Mouse (Mus musculus) myocyte (in vitro differentiated cells): ENCODE data around the gene Sgsm1.

Source experiments
- CEBPB ChIP-seq: IDR thresholded peaks from 2 replicates; pipeline ENCODE4 v1.6.1; 2011; ENCODE audit warnings: mild to moderate bottlenecking, moderate library complexity; ENCODE audit not compliant: poor library complexity, insufficient read depth, severe bottlenecking
- E2F4 ChIP-seq: IDR thresholded peaks from one replicate; pipeline ENCODE4 v1.6.1; 2011; ENCODE audit warnings: mild to moderate bottlenecking, control low read depth, moderate library complexity; ENCODE audit not compliant: insufficient read depth
- MAX ChIP-seq: IDR thresholded peaks from one replicate; pipeline ENCODE4 v1.6.1; 2011; ENCODE audit warnings: low read depth, mild to moderate bottlenecking, control low read depth
- MYOD1 ChIP-seq, 3 experiments: IDR thresholded peaks; one replicate each; pipeline ENCODE4 v1.6.1; 2011; ENCODE audit warnings: control low read depth in 2 of 3, low read depth in 2 of 3, mild to moderate bottlenecking in 2 of 3, moderate library complexity in 1 of 3; ENCODE audit not compliant: insufficient read length in 2 of 3, control insufficient read depth in 1 of 3
- MYOG ChIP-seq, 3 experiments: IDR thresholded peaks; one replicate each; pipeline ENCODE4 v1.6.1; 2011; ENCODE audit warnings: control low read depth in 2 of 3, low read depth in 2 of 3, mild to moderate bottlenecking in 2 of 3; ENCODE audit not compliant: insufficient read length in 2 of 3, control insufficient read depth in 1 of 3, insufficient read depth in 1 of 3
- POLR2A ChIP-seq: IDR thresholded peaks from one replicate; pipeline ENCODE4 v1.6.1; 2011; ENCODE audit warnings: low read depth, mild to moderate bottlenecking, control low read depth, moderate library complexity; ENCODE audit not compliant: insufficient read length
- POLR2AphosphoS2 ChIP-seq: IDR thresholded peaks from one replicate; pipeline ENCODE4 v1.6.1; 2011; ENCODE audit warnings: low read depth, control low read depth; ENCODE audit not compliant: insufficient read length
- SRF ChIP-seq: IDR thresholded peaks from one replicate; pipeline ENCODE4 v1.6.1; 2011; ENCODE audit warnings: low read depth; ENCODE audit not compliant: control insufficient read depth, insufficient read length
- TCF12 ChIP-seq: IDR thresholded peaks from one replicate; pipeline ENCODE4 v1.6.1; 2011; ENCODE audit warnings: mild to moderate bottlenecking, control low read depth; ENCODE audit not compliant: poor library complexity, insufficient read depth, severe bottlenecking
- TCF3 ChIP-seq: IDR thresholded peaks from one replicate; pipeline ENCODE4 v1.6.1; 2011; ENCODE audit warnings: low read depth, control low read depth; ENCODE audit not compliant: insufficient read length
- USF1 ChIP-seq: IDR thresholded peaks from one replicate; pipeline ENCODE4 v1.6.1; 2011; ENCODE audit warnings: low read depth, mild to moderate bottlenecking, control low read depth, moderate library complexity

GRCm38 (mm10) chr5:113357656-113358055 is 47.1 kb upstream of the Sgsm1 start:
- TF ChIP-seq E2F4 (no peak), POLR2A (no peak), MAX (no peak), TCF3 (no peak), POLR2AphosphoS2 (no peak), MYOG (IDR thresholded peaks at IDR 0.05; ENCODE audit: control insufficient read depth in 1 of 3, insufficient read depth in 1 of 3, insufficient read length in 2 of 3, low read depth in 2 of 3) (no peak), USF1 (no peak), TCF12 (no peak), SRF (no peak), CEBPB (no peak), MYOD1 (IDR thresholded peaks at IDR 0.05; ENCODE audit: control insufficient read depth in 1 of 3, insufficient read length in 2 of 3, low read depth in 2 of 3) (no peak)
